Mouse (Mus musculus) midbrain, embryonic 13.5 days (tissue): Measurements from ENCODE around the gene Igdcc3. TPM values are rescaled to one million over a fixed set of nuclear protein-coding genes. Genes with fewer than 3 reads are reported as not detected.

ENCODE experiments used
- ATAC-seq: fragments of 200-750 bp; cut with Nextera tagmentation; 2 replicates; pipeline ENCODE4 v1.8.0; 2017; ENCODE audit warnings: mild to moderate bottlenecking, moderate TSS enrichment, moderate library complexity
- H3K27ac ChIP-seq: fragments of 300-500 bp; sonication (generic); 2 replicates; pipeline ENCODE4 v1.5.1; 2015; ENCODE audit warnings: inconsistent platforms, mild to moderate bottlenecking, moderate library complexity
- H3K27me3 ChIP-seq: fragments of 300-500 bp; sonication (generic); 2 replicates; pipeline ENCODE4 v1.6.1; 2015; ENCODE audit warnings: mild to moderate bottlenecking, inconsistent platforms
- H3K36me3 ChIP-seq: fragments of 300-500 bp; sonication (generic); 2 replicates; pipeline ENCODE4 v1.6.1; 2015; ENCODE audit warnings: mild to moderate bottlenecking, inconsistent platforms
- H3K4me1 ChIP-seq: fragments of 300-500 bp; sonication (generic); replicated peaks from 2 replicates; pipeline ENCODE4 v1.6.1; 2015; ENCODE audit warnings: inconsistent platforms
- H3K4me2 ChIP-seq: fragments of 300-500 bp; sonication (generic); replicated peaks from 2 replicates; pipeline ENCODE4 v1.6.1; 2015; ENCODE audit warnings: moderate library complexity, mild to moderate bottlenecking, inconsistent platforms
- H3K4me3 ChIP-seq: fragments of 300-500 bp; sonication (generic); replicated peaks from 2 replicates; pipeline ENCODE4 v1.5.1; 2015; ENCODE audit warnings: mild to moderate bottlenecking, inconsistent platforms
- H3K9ac ChIP-seq: fragments of 300-500 bp; sonication (generic); replicated peaks from 2 replicates; pipeline ENCODE4 v1.6.1; 2015; ENCODE audit warnings: mild to moderate bottlenecking, inconsistent platforms
- H3K9me3 ChIP-seq: fragments of 300-500 bp; sonication (generic); 2 replicates; pipeline ENCODE4 v1.6.1; 2016; ENCODE audit warnings: mild to moderate bottlenecking, inconsistent platforms
- WGBS: fragments of 180-500 bp; shearing (Covaris S2); methylation state at CpG from one replicate; pipeline ENCODE4 v1.1.7; 2015; 5-methylcytosine and 5-hydroxymethylcytosine counted together
- polyA plus RNA-seq: library from polyadenylated mRNA; unstranded; fragments of >200 nt; fragmentation: Nextera tagmentation; extraction: Ambion mirVana; gene quantifications from 2 replicates; pipeline ENCODE4 v1.2.1, GENCODE M21; 2015

Igdcc3 gene
- polyA plus RNA-seq, 1 experiment from 2014 or later = 25.2 TPM

GRCm38 (mm10) chr9:65178336-65179213 lies 37.6 kb downstream of the Igdcc3 start:
- peak overlapping the region; percentile 45 for H3K4me2 ChIP-seq
- 0% methylated on average over 21 of the region's 22 CpGs for WGBS
- H3K36me3 ChIP-seq = peaks cover 35% of the 10 kb centered on the region
- H3K4me1 ChIP-seq = peaks cover 86% of the 10 kb centered on the region
- H3K9me3 ChIP-seq = no peaks in the 10 kb centered on the region
- ATAC-seq = peak; percentile 78
- peak overlapping the region; percentile 54 for H3K9ac ChIP-seq
- H3K27ac ChIP-seq = peak overlapping the region; percentile 95
- H3K27me3 ChIP-seq = no peaks in the 10 kb centered on the region
- H3K4me3 ChIP-seq = 0 out of 2 replicates have a peak overlapping the region, but pooled peaks have one; percentile 1

GRCm38 (mm10) chr9:65179817-65180624 lies 39.0 kb downstream of the Igdcc3 start:
- peak overlapping the region; percentile 95 for H3K27ac ChIP-seq
- ATAC-seq = no peak
- no peak overlapping the region for H3K4me3 ChIP-seq
- peaks cover 79% of the 10 kb centered on the region for H3K4me1 ChIP-seq
- no peaks in the 10 kb centered on the region for H3K9me3 ChIP-seq
- 24% methylated on average over 17 of the region's 17 CpGs for WGBS
- peak overlapping the region; percentile 15 for H3K4me2 ChIP-seq
- H3K9ac ChIP-seq = peak overlapping the region; percentile 51
- peaks cover 44% of the 10 kb centered on the region for H3K36me3 ChIP-seq
- H3K27me3 ChIP-seq = no peaks in the 10 kb centered on the region

DNA sequence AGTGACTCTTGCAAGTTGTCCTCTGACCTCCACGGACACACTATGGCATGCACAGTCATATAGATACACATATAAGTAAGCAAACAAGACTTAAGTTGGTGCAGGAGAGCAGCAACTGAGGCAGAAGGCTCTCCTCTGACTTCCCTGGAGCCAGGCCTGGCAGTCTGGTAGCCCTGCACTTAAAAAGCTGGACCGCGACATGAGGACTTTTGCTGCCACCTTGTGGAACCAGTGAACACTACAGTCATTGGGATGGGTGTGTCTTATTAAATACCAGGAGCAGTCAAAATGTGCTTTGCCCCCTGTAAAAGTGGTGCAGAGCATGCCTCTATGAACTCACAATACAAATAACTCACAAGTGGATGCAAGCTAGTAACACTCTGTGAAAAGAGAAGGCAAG lies 47.6 kb downstream of the Igdcc3 start:
- peaks cover 25% of the 10 kb centered on the region for H3K36me3 ChIP-seq
- WGBS = 2% methylated on average over 3 of the region's 3 CpGs
- H3K27me3 ChIP-seq = no peaks in the 10 kb centered on the region
- no peak overlapping the region for H3K9ac ChIP-seq
- no peak overlapping the region for H3K4me2 ChIP-seq
- H3K9me3 ChIP-seq = no peaks in the 10 kb centered on the region
- H3K4me3 ChIP-seq = no peak overlapping the region
- peak overlapping the region; percentile 25; the same call in 1 of the 2 replicates for H3K27ac ChIP-seq
- peak; percentile 74 for ATAC-seq
- H3K4me1 ChIP-seq = peaks cover 21% of the 10 kb centered on the region

- WGBS = 52% methylated on average over 7 of the region's 7 CpGs
- peaks cover 10% of the 10 kb centered on the region for H3K36me3 ChIP-seq
- no peak overlapping the region for H3K4me2 ChIP-seq
- ATAC-seq = no peak
- H3K4me1 ChIP-seq = peaks cover 26% of the 10 kb centered on the region
- no peaks in the 10 kb centered on the region for H3K27me3 ChIP-seq
- no peak overlapping the region for H3K9ac ChIP-seq
- H3K4me3 ChIP-seq = no peak overlapping the region
- no peaks in the 10 kb centered on the region for H3K9me3 ChIP-seq
- no peak overlapping the region for H3K27ac ChIP-seq
Observed at GRCm38 (mm10) chr9:65190306-65190705, 49.3 kb downstream of the Igdcc3 start.

- peak overlapping the region; percentile 8; the same call in 1 of the 2 replicates for H3K9ac ChIP-seq
- ATAC-seq = no peak
Observed at GRCm38 (mm10) chr9:65191389-65191754, 50.4 kb downstream of the Igdcc3 start.

DNA sequence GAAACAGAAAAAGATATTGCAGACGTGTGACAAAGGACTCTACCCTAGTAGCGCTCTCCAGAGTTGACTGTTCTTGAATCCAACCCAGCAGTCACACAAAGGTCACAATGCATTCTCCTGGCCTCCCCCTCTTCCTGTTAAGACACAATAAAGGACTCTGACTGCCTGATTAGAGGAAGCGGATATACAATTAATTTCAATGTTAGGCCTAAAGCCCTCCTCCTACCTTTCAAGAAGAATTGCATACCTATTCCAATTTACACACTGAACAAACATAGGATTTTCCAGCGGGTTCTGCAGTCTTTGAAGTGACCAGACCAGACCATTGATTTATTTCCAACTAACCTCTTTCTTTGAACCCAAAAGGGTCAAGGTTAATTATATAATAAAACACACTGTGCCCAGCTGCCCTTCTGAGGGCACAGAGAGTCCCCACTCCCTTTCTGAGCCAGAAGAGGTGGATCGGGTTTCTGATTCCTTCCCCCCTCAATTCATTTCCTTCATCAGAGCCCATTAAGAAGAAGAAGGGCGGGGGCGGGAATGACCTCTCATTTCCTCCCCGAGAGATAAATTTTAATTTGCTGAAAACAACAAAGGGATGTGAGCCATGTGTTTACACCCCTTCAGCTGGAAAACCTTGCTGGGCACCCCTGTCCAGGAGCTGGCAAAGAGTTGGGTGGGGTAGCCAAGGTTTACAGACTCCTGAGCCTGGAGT lies 50.9 kb downstream of the Igdcc3 start:
- WGBS = 22% methylated on average over 8 of the region's 8 CpGs
- H3K9ac ChIP-seq = peak overlapping the region; percentile 8; the same call in 1 of the 2 replicates

More at GRCm38 (mm10) chr9:65191389-65191754, 50.4 kb downstream of the Igdcc3 start:
- no peaks in the 10 kb centered on the region for H3K27me3 ChIP-seq
- peaks cover 36% of the 10 kb centered on the region for H3K4me1 ChIP-seq
- 29% methylated on average over 2 of the region's 2 CpGs for WGBS
- H3K9me3 ChIP-seq = no peaks in the 10 kb centered on the region
- no peak overlapping the region for H3K27ac ChIP-seq
- no peak overlapping the region for H3K4me2 ChIP-seq
- no peaks in the 10 kb centered on the region for H3K36me3 ChIP-seq
- no peak overlapping the region for H3K4me3 ChIP-seq

DNA sequence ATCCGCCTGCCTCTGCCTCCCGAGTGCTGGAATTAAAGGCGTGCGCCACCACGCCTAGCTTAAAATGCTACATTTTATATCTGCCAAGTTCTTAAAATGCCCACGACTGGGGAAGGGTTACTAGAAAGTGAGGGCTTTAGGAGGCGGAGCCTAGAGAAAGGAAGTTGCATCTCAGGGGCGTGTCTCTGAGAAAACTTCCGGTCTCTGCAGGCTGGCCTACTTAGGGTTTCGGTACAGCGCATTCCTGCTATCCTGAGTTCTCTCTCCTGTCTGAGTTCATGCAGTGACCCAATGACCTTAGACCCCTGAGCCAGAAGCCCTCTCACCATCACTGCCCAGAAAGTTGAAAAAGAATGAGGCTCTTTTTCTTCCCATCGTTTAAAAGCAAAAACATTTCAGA lies 52.2 kb downstream of the Igdcc3 start:
- no peak for ATAC-seq
- Histone ChIP-seq H3K9ac (no peak overlapping the region), H3K4me2 (no peak overlapping the region), H3K27ac (no peak overlapping the region), H3K4me3 (no peak overlapping the region), H3K36me3 (no peaks in the 10 kb centered on the region), H3K27me3 (no peaks in the 10 kb centered on the region), H3K9me3 (no peaks in the 10 kb centered on the region), H3K4me1 (peaks cover 39% of the 10 kb centered on the region)
- 76% methylated on average over 12 of the region's 12 CpGs for WGBS

More for the DNA sequence above, 50.9 kb downstream of the Igdcc3 start:
- H3K36me3 ChIP-seq = no peaks in the 10 kb centered on the region
- no peak overlapping the region for H3K27ac ChIP-seq
- no peak for ATAC-seq
- no peak overlapping the region for H3K4me3 ChIP-seq
- peaks cover 36% of the 10 kb centered on the region for H3K4me1 ChIP-seq
- no peaks in the 10 kb centered on the region for H3K27me3 ChIP-seq
- no peaks in the 10 kb centered on the region for H3K9me3 ChIP-seq
- H3K4me2 ChIP-seq = no peak overlapping the region

DNA sequence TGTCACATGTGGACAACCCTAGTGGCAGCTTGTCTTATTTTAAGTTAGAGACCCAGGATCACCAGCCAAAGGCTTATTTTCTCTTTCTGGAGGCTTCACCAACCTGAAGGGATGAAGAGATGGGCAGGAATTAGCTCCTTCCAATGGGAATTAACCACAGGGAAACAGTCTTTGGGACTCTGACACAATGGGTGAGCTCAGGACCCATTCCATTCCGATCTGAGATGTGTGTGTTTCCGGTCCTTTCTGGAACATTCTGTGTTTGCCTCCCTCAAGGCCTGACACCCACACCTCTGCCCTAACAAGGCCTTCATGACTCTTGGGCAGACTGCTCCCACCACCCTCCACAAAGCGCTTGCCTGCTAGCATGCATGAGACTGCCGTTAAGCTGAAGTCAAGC lies 54.1 kb downstream of the Igdcc3 start, which contains the start of gene Parp16:
Gene Parp16 (plus strand): TSS at position 301 of the 400 bp plus-strand sequence.
- Histone ChIP-seq H3K4me3 (no peak within 1 kb of the TSS), H3K4me1 (peaks cover 39% of the 10 kb centered on the region), H3K9me3 (no peaks in the 10 kb centered on the region), H3K4me2 (peak within 1 kb of the TSS; percentile 41), H3K9ac (peak within 1 kb of the TSS; percentile 51; the same call in 1 of the 2 replicates), H3K36me3 (no peaks in the 10 kb centered on the region), H3K27ac (peak within 1 kb of the TSS; percentile 87), H3K27me3 (no peaks in the 10 kb centered on the region)
- ATAC-seq = no peak
- WGBS = 85% methylated on average over 4 of the region's 4 CpGs

- Histone ChIP-seq H3K4me3 (no peak overlapping the region), H3K36me3 (no peaks in the 10 kb centered on the region), H3K4me2 (peak overlapping the region; percentile 41), H3K27me3 (no peaks in the 10 kb centered on the region), H3K4me1 (peaks cover 39% of the 10 kb centered on the region), H3K27ac (peak overlapping the region; percentile 87), H3K9ac (peak overlapping the region; percentile 51; the same call in 1 of the 2 replicates), H3K9me3 (no peaks in the 10 kb centered on the region)
- 50% methylated on average over 8 of the region's 8 CpGs for WGBS
- no peak for ATAC-seq
Observed at GRCm38 (mm10) chr9:65195621-65195981, 54.6 kb downstream of the Igdcc3 start.

DNA sequence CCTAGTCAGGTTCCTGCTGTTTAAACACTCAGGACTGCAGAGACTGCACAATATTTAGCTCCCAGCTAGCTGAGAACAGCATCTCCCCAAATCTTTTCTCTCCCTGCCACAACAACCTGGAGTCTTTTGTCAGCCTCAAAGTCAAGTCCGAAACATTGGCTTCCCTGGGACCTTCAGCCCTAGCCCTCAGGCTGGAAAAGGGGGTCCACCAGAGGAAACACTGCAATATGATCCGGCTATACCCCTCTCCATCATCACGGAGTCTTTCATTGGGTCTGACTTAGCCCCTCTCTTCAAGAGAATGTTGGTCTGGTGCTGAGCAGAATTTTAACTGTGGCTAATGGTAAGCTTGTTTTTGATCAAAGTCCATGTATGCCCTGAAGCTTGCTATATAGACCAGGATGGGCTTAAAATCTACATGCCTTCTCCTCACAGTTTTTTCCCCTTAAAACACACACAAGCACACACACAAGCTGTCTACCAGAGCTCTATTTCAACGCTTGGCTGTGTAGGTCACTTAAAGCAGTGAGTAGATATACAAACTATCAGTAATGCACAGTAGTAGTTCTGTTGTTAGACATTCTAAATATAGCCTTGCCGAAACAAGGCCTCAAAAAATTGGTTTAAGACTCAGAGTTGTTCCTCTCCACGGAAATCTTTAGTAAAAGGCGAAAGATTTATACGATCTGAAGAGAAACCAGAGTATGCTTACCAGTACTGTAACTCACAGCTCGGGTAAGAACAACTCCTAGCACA lies 55.2 kb downstream of the Igdcc3 start:
- 4% methylated on average over 9 of the region's 9 CpGs for WGBS
- H3K9me3 ChIP-seq = no peaks in the 10 kb centered on the region

More for the DNA sequence above, 55.2 kb downstream of the Igdcc3 start:
- H3K27me3 ChIP-seq = no peaks in the 10 kb centered on the region
- H3K9ac ChIP-seq = peak overlapping the region; percentile 51; the same call in 1 of the 2 replicates
- H3K4me2 ChIP-seq = peak overlapping the region; percentile 41
- peak overlapping the region; percentile 87 for H3K27ac ChIP-seq
- peaks cover 34% of the 10 kb centered on the region for H3K4me1 ChIP-seq
- ATAC-seq = peak; percentile 87
- peak overlapping the region; percentile 23 for H3K4me3 ChIP-seq
- no peaks in the 10 kb centered on the region for H3K36me3 ChIP-seq
